Mouse (Mus musculus) T-helper 2 cell (primary cell): ENCODE results near the gene Cbr3.
"Not testable (repeated sequence)": the region's sequence is repeated elsewhere in the genome, so short reads cannot be mapped to it uniquely, and the experiment has no call there.

Source experiments
- in situ Hi-C: fragments of 300-600 bp; cut with MboI, MseI; formaldehyde crosslinking; loops from one replicate; pipeline ENCODE4 v1.15.1; 2025; ENCODE audit warnings: high pct_unique_total_duplicates

Cbr3 gene

GRCm38 (mm10) chr16:93682689-93683507 lies at the start of gene Cbr3:
Gene Cbr3, plus strand, starts transcription at chr16:93683215.
- in situ Hi-C loops = loop anchor here (5.0 kb wide), 1 partner anchor 89 kb away; no protein-coding TSS in a partner anchor

DNA sequence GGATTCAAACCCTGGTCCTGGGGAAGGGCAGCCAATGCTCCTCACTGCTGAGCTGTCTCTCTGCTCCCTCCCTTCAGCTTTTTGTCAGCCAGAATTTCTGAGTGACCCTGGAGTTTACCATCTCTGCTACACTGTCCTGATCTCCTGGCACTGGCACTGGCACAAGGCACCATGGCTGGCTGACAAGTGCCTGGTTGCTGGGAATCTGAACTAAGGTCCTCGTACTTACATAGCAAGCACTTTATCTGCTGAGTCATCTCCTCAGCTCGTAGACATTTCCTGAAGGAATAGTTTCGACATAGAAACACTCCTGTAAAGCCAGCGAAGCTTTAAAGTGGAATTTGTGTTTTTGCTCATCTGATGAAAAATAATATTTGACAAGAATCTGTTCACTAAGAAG lies 39.0 kb upstream of the Cbr3 start:
- in situ Hi-C loops = no loop called here

DNA sequence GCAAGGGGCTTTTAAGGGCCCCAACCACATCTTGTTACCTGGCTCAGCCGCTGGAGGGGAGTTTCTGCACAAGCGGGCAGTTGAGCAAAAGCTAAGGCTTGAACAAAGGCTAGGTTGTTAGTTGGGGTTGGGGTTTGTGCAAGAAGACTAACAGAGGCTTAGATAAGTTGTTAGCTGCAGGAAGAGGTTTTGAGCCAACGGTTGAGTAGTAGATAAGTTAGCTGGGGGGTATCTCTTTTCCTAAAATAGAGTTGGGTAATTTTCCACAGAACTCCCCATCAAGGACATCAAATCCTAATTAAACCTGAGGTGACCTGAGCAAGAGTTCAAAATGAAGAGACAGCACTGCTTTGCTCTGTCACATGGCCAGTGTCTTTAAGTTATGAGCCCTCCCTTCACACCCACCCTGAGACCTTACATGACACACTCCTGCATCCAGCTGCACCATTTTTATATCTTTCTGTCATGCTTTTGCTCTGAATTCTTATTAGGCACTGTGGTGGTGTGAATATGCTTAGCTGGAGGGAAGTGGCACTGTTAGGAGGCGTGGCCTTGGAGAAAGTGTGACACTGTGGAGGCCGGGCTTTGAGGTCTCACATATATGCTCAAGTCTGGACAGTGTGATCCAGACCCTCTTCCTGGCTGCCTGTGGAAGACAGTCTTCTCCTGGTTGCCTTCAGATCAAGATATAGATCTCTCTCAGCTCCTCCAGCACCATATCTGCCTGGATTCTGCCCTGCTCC lies 34.4 kb upstream of the Cbr3 start:
- in situ Hi-C loops = no loop called here

GRCm38 (mm10) chr16:93667976-93668375 lies 15.0 kb upstream of the Cbr3 start:
- in situ Hi-C loops = loop anchor here (10.0 kb wide), 1 partner anchor 1893 kb away; no protein-coding TSS in a partner anchor

GRCm38 (mm10) chr16:93669521-93669920 lies 13.5 kb upstream of the Cbr3 start:
- in situ Hi-C loops = loop anchor here (10.0 kb wide), 1 partner anchor 1895 kb away; no protein-coding TSS in a partner anchor

DNA sequence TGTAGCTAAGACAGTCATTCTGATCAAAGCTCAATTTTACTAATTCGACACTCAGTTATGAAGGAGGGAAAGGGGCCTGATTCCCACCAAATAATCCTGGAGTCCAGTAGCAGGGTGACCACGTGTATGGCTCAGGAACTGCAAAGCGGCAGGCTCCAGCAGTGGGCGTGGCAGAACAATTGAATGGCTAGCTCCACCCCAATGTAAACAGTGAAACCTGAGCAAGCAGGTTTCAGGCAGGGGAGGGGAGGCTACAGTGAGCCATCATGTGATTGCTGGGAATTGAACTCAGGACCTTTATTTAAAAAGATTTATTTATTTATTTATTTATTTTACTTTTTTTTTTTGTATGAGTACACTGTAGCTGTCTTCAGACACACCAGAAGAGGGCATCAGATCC lies 12.5 kb upstream of the Cbr3 start:
- in situ Hi-C loops = loop anchor here (10.0 kb wide), 1 partner anchor 56 kb away; no protein-coding TSS in a partner anchor

GRCm38 (mm10) chr16:93671064-93671463 lies 12.0 kb upstream of the Cbr3 start:
- in situ Hi-C loops = loop anchor here (10.0 kb wide), 1 partner anchor 56 kb away; no protein-coding TSS in a partner anchor

DNA sequence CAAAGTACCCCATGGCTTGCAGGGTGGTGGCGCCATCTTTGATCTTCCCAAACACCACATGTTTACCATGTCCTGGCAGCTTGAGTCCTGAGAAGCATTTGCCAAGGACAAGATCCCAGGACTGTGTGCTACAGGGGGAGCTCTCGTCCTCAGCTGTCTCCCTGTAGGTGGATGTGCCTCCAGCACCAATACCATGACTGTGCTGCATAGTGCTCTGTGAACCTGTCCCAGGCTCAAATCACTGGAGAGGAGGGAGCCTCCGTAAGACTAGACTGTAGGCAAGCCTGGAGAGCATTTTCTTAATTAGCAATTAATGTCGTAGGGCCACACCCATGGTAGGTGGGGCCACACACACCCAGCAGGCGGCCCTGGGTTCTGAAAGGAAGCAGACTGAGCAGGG lies 6.6 kb upstream of the Cbr3 start:
- in situ Hi-C loops = loop anchor here (10.0 kb wide), 1 partner anchor 62 kb away; no protein-coding TSS in a partner anchor

- in situ Hi-C loops = loop anchor here (10.0 kb wide), 1 partner anchor 63 kb away; no protein-coding TSS in a partner anchor
These were observed 4.8 kb upstream of the Cbr3 start for GRCm38 (mm10) chr16:93678206-93678605.

- in situ Hi-C loops = loop anchor here (10.0 kb wide), 1 partner anchor 64 kb away; no protein-coding TSS in a partner anchor
These were observed 3.9 kb upstream of the Cbr3 start for GRCm38 (mm10) chr16:93679165-93679564.

DNA sequence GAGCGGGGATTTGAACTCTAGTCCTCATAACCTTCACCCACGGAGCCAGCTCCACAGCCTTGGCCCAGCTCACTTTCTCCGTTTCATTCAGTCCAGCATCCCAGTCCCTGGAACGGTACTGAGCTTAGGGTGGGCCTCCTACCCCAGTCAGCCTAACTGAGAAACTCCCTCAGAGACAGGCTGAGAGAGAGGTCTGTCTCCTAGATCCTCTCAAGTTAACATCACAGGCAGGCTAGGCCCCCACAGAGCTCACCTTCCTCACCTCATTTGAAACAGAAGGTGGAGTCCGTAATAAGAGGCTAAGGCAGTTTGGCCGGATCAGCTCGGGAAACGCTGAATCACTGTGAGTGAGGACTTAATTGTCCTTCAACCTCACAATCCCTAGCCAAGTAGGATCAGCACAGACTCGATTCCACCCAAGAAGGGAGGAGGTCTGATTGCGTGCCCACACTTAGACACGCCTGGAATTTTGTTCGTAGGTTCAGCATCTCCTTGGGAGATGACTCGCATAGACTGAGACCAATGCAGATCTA lies 793 bp upstream of the Cbr3 start:
- in situ Hi-C loops = loop anchor here (5.0 kb wide), 1 partner anchor 90 kb away; no protein-coding TSS in a partner anchor

DNA sequence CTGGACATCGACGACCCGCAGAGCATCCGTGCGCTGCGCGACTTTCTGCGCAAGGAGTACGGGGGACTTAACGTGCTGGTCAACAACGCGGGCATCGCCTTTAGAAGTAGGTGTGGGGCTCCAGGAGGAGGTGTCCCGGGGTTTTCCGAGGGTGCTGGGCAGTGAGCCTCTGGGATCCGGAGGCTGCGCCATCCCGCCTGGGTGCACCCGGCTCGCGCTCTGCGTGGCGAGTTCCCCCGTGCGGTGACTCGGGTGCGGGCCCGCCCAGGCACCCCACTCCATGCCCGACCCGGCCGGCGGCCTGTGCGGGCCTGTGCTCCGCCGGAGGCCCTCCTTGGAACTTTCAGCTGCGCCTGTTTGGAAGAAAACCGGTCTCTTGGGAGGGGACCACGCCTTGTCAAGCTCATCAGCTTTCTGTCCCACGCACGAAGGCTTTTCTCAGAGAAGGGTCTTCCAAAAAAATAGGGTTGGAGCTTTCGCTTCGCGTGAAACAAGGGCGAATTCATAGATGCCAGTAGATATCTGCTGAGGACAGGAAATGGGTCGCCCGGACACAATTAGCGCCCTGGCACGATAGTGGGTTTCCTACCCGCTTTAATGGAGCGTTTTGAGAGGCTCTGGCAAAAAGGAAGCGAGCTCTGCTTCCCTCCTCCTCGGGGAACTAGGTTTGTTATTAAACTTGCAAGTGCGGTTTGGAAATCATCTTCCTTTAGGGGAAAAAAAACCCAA lies 657 bp downstream of the Cbr3 start:
- in situ Hi-C loops = loop anchor here (5.0 kb wide), 1 partner anchor 89 kb away; no protein-coding TSS in a partner anchor

- in situ Hi-C loops = loop anchor here (5.0 kb wide), 1 partner anchor 88 kb away; no protein-coding TSS in a partner anchor
These were observed 1.4 kb downstream of the Cbr3 start for GRCm38 (mm10) chr16:93684441-93684840.

DNA sequence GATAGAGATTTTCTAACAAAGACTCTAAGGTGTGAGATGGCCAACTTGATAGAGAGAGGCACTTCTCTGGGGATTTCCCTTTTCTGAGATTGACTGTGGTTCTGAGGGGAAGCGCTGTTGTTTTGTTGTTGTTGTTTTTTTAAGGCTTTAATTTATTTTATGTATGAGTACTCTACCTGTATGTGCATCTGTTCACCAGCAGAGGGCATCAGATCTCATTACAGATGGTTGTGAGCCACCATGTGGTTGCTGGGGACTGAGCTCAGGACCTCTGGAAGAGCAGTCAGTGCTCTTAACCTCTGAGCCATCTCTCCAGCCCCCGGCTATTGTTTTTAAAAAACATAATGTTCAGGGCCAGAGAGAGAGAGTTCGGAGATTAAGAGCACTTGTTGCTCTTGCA lies 2.8 kb downstream of the Cbr3 start:
- in situ Hi-C loops = not testable (repeated sequence)

GRCm38 (mm10) chr16:93686421-93686820 lies 3.4 kb downstream of the Cbr3 start:
- in situ Hi-C loops = no loop called here

DNA sequence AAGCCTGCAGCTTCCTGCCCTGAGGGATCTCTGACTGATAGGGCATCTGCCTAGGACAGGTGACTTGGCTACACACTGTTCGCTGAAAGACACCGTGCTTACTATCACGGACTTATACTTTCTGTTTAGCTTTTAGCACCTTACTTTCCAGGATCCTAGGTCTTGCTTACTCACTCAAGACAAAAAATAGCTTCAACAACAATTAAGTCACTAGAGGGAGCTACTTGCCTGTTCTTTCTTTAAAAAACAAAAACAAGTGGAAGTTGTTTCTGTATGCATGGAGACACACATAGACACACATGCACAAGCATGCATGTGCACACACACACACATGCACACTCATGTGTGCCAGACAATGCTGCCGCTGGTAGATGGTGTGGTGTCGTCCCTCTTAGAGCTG lies 3.9 kb downstream of the Cbr3 start:
- in situ Hi-C loops = no loop called here

DNA sequence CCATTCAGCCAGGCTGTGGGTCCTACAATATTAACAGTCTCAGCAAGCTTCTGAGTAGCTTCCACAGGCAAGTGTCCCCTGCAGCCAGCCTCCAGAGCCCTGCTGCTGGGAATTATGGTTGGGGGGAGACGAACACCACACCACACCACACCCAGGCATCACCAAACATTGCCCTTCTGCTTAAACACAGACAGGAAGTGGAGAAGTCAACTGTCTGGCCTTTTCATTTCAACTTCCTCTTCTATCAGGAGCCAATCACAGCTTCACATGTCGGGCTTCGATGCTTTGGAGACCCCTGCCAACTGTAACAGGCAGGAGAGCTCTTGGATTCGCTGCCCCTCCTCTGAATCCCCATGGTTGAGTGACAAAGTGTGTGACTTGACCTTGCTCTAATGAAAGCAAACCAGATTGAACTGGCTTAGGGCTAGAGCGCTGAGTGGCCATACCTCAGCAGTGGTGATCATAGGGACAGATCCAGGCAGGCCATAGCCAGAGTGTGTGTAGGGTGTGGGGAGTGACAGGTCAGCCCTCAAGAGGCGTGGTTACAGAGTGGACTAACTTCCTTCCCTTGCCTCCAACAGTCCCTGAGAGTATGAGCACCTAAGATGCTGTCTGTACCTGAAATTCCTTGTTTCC lies 8.3 kb downstream of the Cbr3 start:
- in situ Hi-C loops = no loop called here

DNA sequence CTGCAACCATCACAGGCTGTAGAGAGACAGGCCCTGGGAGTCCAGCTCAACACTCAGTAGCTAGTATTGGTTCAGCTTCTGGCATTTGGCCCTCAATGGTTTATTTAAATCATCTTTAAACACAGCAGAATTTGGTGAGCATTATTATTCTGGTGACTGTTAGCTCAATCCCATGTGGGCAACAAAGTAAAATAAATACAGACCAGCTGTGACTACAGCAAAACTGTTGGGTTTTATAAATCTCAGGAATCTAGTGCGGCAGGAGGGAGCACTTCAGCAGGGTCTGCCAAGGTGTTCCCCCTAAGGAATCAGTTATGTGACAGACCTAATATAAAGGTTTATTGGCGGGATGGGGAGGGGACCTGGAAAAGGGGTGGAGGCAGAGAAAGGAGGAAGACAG lies 9.7 kb downstream of the Cbr3 start:
- in situ Hi-C loops = no loop called here

- in situ Hi-C loops = no loop called here
These were observed 24.1 kb downstream of the Cbr3 start for GRCm38 (mm10) chr16:93707116-93707515.

GRCm38 (mm10) chr16:93709217-93709616 lies 26.2 kb downstream of the Cbr3 start:
- in situ Hi-C loops = no loop called here

DNA sequence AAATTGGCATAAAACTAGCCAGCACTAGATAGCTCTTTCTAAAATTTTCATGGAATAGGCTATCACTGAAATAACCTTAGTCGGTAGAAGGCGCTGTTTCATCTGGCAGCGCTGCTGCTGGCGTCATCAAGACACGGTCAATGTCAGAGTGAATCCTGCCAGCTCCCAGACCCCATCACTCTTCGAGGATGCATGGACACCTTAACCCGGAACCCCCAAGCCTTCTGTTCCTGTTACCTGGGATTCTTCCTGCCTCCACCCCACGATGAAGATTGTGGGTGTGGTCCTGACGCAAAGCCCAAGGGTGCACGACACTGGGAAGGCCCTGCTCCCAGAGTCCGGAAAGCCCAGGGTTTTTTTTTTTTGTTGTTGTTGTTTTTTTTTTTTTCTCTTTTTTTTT lies 27.9 kb downstream of the Cbr3 start:
- in situ Hi-C loops = no loop called here
